Mouse (Mus musculus): Measurements from ENCODE around the gene C130032M10Rik.

The C130032M10Rik gene

DNA sequence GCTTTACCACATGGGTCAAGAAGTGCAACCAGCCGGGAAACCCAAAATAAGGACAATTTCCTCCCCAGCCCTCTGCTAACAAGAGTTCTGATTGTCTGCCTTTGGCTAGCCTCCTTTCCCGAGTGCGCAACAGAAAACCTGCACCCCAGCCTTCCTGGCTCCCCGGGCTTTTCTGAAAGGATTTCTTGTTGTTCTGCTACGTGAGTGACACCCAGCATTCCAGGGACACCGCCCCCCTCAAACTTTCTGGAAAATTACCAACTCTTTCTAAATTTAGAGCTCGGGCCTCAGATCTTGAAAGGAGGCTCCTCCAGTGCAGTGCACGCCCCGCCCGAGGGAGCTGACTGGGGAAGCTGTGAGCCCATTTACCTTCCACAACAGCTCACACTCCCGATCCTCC is at the start of gene C130032M10Rik:
C130032M10Rik (plus strand) TSS at position 334 of the 400 bp plus-strand sequence.
- DNase-seq (ENCODE audit: low spot score), result no peak

DNA sequence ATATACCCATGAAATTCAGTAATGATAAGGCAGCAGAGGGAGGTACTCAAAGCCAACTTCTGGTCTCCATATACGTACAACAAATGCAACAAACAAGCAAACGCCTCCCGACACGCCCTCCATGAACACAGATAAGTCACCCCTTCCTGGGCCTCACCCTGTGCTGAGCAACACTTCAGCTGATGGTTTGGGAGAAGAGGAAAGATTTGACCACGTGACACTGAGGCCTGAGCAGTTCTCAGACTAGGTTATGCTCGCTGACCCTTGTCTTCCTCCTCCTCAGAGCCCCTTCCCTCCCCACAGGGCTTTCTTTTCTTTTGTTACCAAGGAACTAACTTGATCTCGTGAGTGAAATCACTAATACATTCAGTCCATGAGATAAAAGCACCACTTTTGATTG is 48.6 kb upstream of the C130032M10Rik start:
- no peak for DNase-seq (ENCODE audit: low spot score)

DNA sequence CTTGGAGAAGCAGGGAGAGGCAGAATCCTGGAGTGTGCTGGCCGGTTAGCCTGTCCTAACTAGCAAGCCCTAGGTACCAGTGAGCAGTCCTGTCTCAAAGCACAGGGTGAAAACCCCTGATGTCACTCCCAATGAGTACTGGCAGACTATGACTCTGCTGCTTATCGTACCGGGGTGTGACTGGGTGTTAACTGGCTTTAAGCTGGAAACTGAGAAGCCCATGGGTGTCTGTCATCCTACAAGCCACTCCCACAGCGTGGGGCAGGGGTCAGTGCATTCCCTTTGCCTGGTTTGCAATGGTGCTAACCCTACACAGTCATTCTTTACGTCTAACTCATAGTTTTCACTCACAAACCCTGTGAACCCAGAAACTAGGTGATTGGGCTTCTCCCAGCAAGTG is 47.3 kb upstream of the C130032M10Rik start:
- no peak for DNase-seq (ENCODE audit: low spot score)

DNA sequence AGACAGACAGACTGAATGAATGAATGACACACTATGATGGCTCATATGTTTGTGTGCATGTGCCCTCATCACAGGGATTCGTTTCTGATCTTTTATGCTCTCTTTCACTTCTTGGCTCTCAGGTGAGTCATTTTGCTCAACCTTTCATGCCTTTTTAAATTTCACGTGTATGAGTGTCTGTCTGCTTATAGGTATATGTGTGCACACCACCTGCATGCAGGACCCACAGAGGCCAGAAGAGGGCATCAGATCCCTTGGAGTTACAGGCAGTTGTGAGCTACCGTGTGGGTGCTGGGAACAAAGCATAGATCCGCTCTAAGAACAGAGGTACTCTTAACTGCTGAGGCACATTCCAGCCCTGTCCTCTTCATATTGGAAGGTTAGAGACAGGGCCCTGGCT is 46.8 kb upstream of the C130032M10Rik start:
- DNase-seq (ENCODE audit: low spot score), result no peak

DNA sequence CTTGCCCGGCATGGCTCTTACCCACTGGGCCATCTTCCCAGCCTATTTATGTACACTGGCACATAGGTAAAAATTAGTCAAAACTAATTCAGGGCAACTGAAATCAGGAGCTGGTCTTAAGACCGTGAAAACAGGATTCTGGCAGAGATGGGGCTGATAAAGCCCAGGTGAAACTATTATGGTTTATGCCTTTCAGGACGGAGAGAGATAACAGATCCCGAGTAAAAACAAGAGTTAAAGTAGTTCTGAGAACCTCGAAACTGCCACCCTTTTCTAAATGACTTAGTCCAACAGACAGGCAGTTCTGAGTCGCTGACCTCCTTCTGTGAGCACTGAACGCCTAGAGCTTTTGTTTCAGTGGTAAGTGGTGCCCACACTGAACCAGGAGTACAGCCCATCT is 43.6 kb upstream of the C130032M10Rik start:
- DNase-seq (ENCODE audit: low spot score), result no peak

DNA sequence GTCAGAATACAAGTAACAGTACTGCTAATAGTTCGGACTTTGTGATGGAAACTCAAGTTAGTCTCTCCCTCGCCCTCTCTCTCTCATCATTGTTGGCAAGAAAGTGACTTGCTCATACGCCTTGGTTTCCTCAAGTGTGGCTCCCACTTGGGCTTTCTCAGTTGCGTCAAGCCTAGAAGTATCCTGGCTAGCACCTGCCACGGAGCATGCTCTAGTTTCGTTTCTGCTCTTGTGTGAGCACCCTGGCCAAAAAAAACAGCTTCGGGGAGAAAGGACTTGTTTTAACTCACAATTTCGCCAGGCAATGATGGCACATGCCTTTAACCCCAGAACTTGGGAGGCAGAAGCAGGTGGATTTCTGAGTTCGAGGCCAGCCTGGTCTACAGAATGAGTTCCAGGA is 38.5 kb upstream of the C130032M10Rik start:
- DNase-seq (ENCODE audit: low spot score), result no peak

DNA sequence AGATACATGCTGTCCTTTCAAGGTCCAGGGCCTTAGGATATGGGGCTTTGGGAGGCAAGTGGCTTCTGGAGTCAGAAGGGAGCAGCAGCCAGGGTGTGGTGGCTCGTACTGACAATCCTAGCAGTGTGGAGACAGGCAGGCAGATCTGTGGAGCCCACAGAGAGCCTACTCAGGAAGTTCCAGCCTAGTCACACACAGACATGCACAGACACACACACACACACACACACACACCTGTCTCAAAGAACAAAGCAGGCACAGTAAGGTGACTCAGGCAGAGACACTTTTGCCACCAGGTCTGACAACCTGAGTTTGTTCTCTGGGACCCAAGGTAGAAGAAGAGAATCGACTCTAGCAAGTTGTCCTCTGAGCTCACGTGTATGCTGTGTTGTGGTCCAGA is 34.6 kb upstream of the C130032M10Rik start:
- no peak for DNase-seq (ENCODE audit: low spot score)

DNA sequence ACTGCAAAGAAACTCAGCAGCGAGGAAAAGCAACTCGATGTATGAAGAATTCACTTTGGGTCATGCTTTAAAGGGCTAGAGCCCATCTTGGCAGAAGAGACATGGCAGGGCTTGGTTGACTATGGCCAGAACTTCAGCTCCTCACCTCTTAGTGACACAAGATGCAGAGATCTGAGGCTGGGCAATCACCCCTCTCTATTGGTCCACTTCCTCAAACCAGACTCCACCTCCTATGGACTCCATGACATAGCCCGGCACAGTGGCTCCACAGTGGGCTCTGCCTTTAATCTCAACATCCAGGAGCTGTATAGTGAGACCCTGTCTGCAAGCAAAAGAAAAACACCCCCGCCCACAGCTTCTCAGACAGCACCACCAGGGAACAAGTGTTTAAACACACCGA is 30.7 kb upstream of the C130032M10Rik start:
- no peak for DNase-seq (ENCODE audit: low spot score)

DNA sequence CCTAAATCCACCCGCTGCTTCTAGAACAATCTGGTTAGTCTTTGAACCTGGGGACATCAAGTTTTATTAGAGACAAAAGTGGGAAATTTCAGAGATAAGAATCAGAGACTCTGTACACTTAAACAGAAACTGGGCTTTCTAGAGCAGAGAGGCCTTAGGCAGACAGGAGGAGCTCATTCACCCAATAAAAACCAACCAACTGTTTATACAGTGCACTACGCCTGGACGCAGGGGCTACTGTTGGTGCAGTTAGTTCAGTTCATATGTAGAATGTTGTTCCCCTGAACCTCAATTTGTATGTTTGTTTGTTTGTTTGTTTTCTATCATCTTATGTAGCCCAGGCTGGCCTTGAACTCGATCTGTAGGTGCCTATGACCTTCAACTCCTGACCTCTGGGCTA is 28.7 kb upstream of the C130032M10Rik start:
- no peak for DNase-seq (ENCODE audit: low spot score)

DNA sequence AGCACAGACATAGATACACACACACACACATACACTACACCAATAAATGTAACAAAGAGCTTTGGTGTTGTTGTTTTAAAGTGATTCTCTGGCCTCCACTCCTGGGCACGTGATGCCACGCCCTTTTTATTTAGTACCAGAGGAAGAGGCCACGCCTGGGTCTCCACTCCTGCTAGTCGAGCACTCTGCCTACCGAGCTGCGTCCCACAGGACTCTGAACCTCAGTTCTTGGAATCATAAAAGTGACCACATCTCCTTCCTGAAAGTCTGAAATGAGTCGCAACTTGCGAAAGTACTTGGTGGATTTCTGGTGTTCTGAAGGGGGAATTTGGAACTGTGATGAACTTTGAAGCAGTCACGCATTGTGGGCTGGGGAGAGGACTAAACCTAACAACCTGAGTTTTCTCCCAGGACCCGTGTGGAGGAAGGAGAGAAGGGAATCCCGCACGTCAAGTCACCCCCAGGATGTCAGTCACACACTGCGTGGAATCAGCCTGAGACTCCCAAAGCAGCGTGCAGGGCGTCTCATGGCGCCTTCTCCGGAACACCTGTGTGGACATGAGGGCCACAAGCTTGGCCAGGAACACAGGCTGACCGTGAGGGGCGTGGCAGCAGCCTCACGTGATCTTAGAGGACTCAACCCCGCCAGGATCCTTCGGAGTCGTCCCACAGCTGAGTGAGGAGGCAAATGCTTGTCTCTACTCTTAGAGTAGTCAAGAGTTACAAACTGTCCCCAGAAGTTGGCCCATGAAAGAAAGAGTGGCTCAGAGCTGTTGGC is 27.8 kb upstream of the C130032M10Rik start:
- DNase-seq (ENCODE audit: low spot score), result peak; percentile 60

DNA sequence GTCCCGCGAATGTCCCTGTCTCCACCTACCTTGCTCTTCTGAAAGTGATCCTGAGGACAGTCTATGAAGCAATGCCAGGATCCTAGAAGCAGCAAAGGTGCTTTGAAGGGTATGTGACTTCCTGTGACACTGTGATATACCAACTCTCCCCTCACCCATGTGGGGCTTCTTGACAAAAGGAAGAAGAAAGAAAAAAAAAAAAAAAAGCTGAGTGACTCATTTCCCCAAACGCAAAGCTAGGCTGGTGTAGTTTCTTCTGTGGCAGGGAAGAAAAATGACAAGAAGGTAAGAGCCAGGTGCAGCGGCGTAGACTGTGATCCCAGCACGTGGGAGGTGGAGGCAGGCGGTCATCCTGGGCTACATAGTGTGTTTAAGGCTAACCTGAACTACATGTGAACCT is 19.0 kb upstream of the C130032M10Rik start:
- no peak for DNase-seq (ENCODE audit: low spot score)

DNA sequence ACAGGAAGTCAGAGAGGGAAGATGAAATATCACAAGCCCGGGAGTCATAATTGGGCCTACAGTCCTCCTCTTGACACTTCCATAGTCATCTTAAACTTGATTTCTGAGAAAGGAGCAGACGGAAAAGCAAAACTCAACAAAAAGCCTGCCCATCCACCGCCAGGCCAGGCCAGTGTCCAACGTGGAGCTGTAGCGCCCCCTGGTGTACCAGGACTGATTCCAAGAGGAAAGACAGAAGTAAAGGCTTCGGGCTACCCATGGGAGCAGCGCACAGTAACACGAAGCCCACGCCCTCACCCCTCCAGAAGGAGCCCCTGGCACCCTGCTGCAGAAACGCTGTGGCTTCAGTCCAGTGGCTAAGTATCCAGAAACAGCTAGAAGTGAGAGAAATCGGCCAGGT is 17.3 kb upstream of the C130032M10Rik start:
- DNase-seq (ENCODE audit: low spot score), result peak; percentile 83

DNA sequence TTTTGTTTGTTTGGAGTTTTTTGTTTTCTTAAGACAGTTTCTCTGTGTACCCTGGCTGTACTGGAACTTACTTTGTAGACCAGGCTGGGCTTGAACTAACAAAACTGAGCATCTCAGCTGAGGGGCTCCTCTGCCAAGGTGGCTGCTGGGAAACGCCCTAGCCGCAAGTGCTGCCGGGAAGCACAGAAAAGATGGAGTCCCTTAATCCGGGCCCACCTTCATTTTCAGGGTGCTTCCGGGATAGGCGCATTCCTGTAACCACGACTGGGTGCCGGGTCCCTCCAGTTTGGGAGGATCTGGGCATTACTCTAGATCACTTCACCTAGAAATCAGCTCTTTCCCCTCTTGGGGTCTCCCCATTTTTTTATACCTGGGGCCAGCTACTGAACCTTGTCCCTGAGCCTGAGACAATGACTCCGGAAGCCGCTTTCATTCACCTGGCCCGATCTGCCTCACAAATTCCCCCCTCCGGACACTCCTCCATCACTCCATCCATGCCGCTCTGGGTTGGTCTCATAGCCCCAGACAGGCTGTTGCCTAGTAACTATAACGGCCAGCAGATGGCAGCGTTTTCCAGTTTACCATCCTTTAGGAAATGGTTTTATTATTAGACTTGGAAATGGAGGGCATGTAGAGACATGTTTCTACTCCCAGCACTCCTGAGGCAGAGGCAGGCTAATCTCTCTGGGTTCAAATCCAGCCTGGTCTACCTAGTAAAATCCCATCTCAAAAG is 15.5 kb upstream of the C130032M10Rik start:
- DNase-seq (ENCODE audit: low spot score), result peak; percentile 74

DNA sequence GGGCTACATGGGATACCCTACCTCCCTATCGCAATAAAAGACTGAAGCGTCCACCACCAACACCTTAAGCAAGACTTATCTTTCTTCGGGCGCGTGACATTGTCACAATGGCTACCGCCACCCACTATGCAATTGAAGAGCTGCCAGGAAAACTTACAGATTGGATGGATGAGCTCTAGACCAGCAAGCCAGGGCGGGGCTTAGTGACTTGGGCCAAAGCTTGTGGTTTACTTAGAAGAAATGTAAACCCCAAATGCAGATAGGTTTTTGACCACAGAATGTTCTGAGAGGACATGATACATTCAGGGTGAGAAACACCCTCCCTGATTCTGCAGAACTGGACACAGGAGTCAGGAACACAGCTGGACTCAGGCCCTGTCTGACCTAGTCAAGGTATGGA is 14.4 kb upstream of the C130032M10Rik start:
- no peak for DNase-seq (ENCODE audit: low spot score)

DNA sequence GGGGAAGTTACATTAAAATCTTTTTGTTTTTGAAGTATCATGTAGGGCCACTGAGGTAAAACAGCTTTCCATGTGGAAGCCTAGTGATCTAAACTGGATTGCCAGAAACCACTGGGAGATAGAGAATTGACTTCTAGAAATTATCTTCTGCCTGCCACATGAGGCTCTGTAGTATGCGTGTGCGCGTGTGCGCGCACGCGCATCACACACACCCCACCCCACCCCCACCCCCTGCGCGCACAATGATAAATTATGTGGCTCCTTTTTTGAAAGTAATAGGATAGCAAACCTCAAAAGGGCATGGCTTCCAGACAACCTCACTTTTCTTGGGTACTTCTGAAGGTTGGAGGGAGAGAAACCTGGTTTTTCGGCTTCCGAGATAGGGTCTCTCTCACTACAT is 13.6 kb upstream of the C130032M10Rik start:
- no peak for DNase-seq (ENCODE audit: low spot score)

DNA sequence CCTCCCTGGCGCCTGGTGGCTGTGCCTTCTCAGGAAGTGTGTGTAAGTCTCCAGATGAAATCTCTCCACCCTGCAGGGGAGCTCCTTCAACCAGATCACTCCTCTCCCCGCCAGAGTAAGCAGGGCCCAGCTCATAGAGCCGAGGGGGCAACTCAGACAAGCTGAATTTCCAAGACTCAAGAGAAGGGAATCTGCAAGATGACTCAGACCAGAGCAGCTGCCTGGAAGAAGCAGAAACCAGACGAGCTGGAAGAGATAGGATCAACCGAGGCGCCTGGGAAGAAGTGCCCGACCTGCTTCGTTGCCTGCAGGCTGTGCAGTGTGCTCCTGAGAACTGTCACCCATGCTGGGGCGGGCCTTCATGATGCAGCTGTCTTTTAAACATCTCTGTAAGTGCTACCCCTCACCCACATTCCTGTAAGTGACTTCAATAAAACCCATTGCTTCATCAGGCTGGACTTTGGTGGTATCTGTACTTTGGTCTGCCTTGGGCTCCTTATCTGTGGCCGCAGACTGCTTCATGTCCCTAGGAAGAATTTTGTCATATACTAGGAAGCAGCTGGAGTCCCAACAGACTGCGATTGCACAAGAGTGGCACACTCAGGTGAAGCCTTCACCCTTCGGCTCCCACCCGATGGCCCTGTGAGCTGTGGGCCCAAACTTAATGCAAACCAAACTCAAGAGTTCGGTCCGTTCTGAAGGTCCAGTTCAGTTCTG is 12.6 kb upstream of the C130032M10Rik start:
- DNase-seq (ENCODE audit: low spot score), result peak; percentile 87

DNA sequence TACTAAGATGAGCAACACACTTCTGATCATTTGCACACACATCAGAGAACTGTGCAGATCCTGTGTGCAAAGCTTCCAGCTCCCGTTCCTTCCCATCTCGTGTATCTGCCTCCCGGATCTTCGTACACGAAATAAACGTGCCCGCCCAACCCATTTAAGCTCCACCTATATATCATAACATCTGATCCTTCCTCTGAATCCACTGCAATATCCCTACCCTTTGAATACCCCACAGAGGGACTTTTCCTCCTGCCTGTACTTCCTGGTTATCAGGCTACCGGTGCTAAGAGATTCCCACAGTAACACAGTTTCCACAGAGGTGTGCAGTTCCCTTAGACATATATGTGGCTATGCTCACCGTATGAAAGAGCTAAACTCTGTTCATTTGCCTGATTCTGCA is 10.7 kb upstream of the C130032M10Rik start, which contains the start of gene Ccr4:
Ccr4 (minus strand) TSS at position 101 of the 400 bp plus-strand sequence.
- no peak for DNase-seq (ENCODE audit: low spot score)

DNA sequence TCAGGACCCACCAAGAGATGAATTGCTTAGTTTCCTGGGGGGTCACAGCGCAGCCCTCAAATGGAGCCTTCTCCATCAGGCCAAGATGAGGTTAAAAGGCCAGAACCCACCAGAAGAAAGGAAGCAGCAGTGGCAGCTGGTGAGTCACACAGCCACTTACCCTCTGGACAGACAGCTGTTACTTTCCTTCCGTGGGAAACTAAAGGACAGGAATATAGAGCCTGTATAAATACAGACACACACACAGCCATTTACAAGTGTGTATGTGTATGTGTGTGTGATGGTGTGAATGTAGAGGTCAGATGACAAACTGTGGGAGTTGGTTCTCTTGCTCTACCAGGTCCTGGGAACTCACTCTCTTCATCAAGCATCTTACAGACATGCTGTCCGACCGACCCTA is 8.9 kb upstream of the C130032M10Rik start:
- no peak for DNase-seq (ENCODE audit: low spot score)

DNA sequence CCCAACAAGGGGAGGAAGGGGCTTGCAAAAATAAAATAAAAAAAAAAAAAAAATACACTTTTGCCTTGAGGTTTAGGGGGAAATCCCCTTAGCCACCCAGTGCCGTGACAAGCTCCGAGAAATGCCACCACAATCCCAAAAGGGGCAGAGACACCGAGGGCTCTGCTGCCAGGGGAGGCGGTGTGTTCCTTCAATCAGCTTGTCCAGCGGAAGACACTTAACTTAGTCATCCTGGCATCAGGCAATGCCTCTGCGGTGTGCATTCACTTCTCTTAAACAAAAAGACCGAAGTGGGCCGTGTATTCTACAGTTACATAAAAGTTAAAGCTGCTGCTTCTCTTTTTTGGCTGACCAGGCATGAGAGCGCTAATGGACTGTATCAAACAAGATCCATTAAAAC is 8.1 kb upstream of the C130032M10Rik start:
- DNase-seq (ENCODE audit: low spot score), result no peak

DNA sequence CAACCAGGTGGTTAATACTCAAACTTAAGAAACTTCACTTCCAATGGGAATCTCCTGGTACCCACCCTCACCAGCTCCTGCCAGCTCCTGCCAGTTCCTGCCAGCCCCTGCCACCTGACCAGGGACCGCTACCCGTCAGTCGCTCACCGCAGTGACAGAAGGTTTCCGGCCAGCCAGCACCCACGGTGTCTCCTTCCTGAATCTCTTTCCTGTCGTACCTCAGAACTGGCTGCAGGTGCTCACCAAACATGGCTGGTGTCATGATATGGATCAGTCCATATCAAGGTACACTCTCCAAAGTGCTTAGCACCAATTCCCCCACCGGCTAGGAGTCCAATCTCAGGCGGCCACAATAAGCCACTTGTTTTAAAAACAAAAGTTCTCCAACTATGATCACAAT is 5.7 kb upstream of the C130032M10Rik start:
- no peak for DNase-seq (ENCODE audit: low spot score)

DNA sequence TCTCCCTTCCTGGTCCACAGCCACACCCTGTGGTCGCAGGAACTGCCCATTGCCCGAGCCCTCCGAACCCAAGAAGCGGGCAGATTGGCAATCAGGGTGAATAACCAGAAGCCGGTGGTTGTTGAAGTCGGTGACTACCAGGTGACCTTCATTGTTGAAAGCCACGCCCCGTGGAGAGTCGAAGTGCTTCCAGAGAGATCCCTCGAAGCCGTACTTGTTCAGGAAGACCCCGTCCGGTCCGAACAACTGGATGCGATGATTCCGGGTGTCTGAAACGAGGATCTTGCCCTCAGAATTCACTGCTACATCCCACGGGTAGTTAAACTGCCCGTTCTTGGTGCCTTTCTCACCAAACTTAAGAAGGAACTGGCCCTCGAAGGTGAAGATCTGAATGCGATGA is 2.7 kb upstream of the C130032M10Rik start:
- DNase-seq (ENCODE audit: low spot score), result no peak

DNA sequence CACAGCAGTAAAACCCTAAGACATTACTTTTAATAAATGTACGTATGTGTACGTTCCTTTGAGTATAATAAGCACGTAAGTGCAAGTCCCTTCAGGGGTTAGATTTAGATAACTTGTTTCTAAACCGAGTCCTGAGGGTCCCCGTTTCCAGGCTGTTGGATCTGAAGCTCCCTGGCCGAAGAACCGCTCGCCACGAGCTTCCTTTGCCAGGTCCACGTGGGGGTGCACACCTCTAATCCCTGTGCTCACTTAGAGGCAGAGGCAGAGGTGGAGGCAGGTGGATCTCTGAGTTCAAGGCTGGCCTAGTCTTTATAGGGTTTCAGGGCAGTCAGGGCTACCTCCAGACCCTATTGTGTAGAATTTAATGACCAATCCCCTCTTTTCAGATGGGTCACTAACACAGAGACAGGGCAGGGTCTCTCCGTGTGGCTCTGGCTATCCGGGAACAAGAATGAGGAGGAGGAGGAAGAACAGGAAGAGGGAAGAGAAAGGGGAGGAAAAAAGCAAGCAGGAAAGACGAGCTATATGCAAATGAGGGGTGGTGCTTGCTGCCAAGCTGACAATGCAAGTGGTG is 2.5 kb downstream of the C130032M10Rik start:
- no peak for DNase-seq (ENCODE audit: low spot score)
